Mouse (Mus musculus): Measurements from ENCODE around the gene C2cd5. TPM values are rescaled to one million over a fixed set of nuclear protein-coding genes. Genes with fewer than 3 reads are reported as not detected.
A peak's percentile ranks its signal among the peaks of the same experiment; 100 is the strongest.

Gene C2cd5
- polyA plus RNA-seq, 1 experiment from 2014 or later: 25.0 TPM

- WGBS: 61% methylated on average over 4 of the region's 4 CpGs
- H3K36me3 ChIP-seq (ENCODE audit: control insufficient read depth, insufficient read depth, low read length): peaks cover 17% of the 10 kb centered on the region
- H3K4me2 ChIP-seq: no peak overlapping the region
- DNase-seq (ENCODE audit: low spot score) (no peak), ATAC-seq (replicated peaks; ENCODE audit: low FRiP score) (no peak; the same call in 1 of the 2 replicates)
- H3K9ac ChIP-seq (ENCODE audit: low read depth, low read length): no peak overlapping the region
- no peak overlapping the region for H3K4me3 ChIP-seq (ENCODE audit: low read depth, low read length)
- H3K27ac ChIP-seq (ENCODE audit: low read depth, low read length): no peak overlapping the region
- no peaks in the 10 kb centered on the region for H3K4me1 ChIP-seq (replicated peaks; ENCODE audit: control insufficient read depth, insufficient read depth, low read length)
- no peaks in the 10 kb centered on the region for H3K9me3 ChIP-seq (ENCODE audit: control insufficient read depth, low read length)
- no peaks in the 10 kb centered on the region for H3K27me3 ChIP-seq (replicated peaks; ENCODE audit: control insufficient read depth, insufficient read depth, low read length)
Measured at GRCm38 (mm10) chr6:143035261-143035660, 64.7 kb downstream of the C2cd5 start.

DNA sequence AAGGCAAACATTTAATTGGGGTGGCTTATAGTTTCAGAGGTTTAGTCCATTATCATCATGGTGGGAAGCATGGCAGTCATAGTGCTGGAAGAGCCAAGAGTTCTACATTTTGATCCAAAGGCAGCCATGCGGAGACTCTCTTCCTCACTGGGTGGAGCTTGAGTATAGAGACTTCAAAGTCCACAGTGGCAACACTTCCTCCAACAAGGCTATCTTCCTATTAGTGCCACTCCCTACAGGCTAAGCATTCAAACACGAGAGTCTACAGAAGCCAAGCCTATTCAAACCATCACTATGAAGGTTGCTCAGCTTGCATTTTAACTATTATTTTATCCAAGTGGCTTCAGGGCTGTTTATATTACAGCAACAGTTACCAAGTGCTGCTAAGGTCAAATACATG lies 65.4 kb downstream of the C2cd5 start:
- WGBS: 95% methylated on average over 2 of the region's 2 CpGs
- no peaks in the 10 kb centered on the region for H3K4me1 ChIP-seq (replicated peaks; ENCODE audit: control insufficient read depth, insufficient read depth, low read length)
- H3K27ac ChIP-seq (ENCODE audit: low read depth, low read length): no peak overlapping the region
- H3K27me3 ChIP-seq (replicated peaks; ENCODE audit: control insufficient read depth, insufficient read depth, low read length): no peaks in the 10 kb centered on the region
- H3K4me2 ChIP-seq: no peak overlapping the region
- H3K36me3 ChIP-seq (ENCODE audit: control insufficient read depth, insufficient read depth, low read length): peaks cover 17% of the 10 kb centered on the region
- DNase-seq (ENCODE audit: low spot score) (no peak), ATAC-seq (replicated peaks; ENCODE audit: low FRiP score) (no peak)
- H3K9ac ChIP-seq (ENCODE audit: low read depth, low read length): no peak overlapping the region
- no peaks in the 10 kb centered on the region for H3K9me3 ChIP-seq (ENCODE audit: control insufficient read depth, low read length)
- no peak overlapping the region for H3K4me3 ChIP-seq (ENCODE audit: low read depth, low read length)

GRCm38 (mm10) chr6:143030521-143030920 lies 69.4 kb downstream of the C2cd5 start:
- no peak overlapping the region for H3K27ac ChIP-seq (ENCODE audit: low read depth, low read length)
- no peak overlapping the region for H3K4me3 ChIP-seq (ENCODE audit: low read depth, low read length)
- no peaks in the 10 kb centered on the region for H3K9me3 ChIP-seq (ENCODE audit: control insufficient read depth, low read length)
- no peak for DNase-seq (ENCODE audit: low spot score)
- no peak overlapping the region for H3K4me2 ChIP-seq
- H3K9ac ChIP-seq (ENCODE audit: low read depth, low read length): no peak overlapping the region
- no peaks in the 10 kb centered on the region for H3K4me1 ChIP-seq (replicated peaks; ENCODE audit: control insufficient read depth, insufficient read depth, low read length)
- H3K27me3 ChIP-seq (replicated peaks; ENCODE audit: control insufficient read depth, insufficient read depth, low read length): no peaks in the 10 kb centered on the region
- WGBS: 94% methylated on average over 5 of the region's 5 CpGs
- no peak for ATAC-seq (replicated peaks; ENCODE audit: low FRiP score)
- H3K36me3 ChIP-seq (ENCODE audit: control insufficient read depth, insufficient read depth, low read length): peaks cover 10% of the 10 kb centered on the region; the same call in 1 of the 2 replicates

DNA sequence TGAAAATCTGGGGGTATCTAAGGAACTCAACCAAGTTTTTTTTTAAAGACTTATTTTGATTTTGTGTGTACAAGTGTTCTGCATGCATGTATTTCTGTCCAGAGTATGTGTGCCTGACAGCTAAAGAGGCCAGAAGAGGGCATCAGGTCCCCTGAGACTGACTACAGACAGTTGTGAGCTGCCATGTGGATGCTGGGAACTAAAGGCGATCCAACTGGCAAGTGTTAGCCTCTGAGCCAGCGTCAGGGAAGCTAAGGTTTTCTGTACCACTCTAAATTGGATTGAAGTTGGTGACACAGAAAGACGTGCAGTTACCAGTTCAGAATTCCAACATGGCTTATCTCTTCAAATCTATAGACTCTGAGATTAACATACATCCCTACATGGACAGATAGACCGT lies 72.0 kb downstream of the C2cd5 start:
- ATAC-seq (replicated peaks; ENCODE audit: low FRiP score): no peak
- H3K4me3 ChIP-seq (ENCODE audit: low read depth, low read length): no peak overlapping the region
- 95% methylated on average over 4 of the region's 4 CpGs for WGBS
- DNase-seq (ENCODE audit: low spot score): no peak
- H3K4me1 ChIP-seq (replicated peaks; ENCODE audit: control insufficient read depth, insufficient read depth, low read length): no peaks in the 10 kb centered on the region
- no peaks in the 10 kb centered on the region for H3K27me3 ChIP-seq (replicated peaks; ENCODE audit: control insufficient read depth, insufficient read depth, low read length)
- H3K27ac ChIP-seq (ENCODE audit: low read depth, low read length): no peak overlapping the region
- H3K4me2 ChIP-seq: no peak overlapping the region
- H3K9ac ChIP-seq (ENCODE audit: low read depth, low read length): no peak overlapping the region
- H3K36me3 ChIP-seq (ENCODE audit: control insufficient read depth, insufficient read depth, low read length): peaks cover 14% of the 10 kb centered on the region; the same call in 1 of the 2 replicates
- H3K9me3 ChIP-seq (ENCODE audit: control insufficient read depth, low read length): no peaks in the 10 kb centered on the region

DNA sequence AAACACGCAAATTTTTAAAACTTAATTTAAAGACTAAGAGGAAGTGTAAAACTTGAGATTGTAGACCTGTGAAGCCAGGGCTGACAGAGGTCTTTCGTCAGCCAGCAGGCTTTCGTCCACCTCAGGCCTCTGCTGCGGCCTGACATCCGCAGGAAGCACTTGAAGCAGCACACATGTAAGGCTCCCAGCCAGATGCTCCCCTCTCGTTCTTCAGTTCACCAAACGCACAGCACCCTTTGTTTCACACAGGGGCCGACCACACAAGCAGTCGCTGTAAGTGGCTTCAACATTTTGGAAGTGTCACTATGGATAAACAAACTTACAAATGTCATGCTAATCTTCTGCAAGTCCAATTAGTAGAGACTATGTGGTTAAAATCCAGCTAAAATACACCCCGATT lies 72.5 kb downstream of the C2cd5 start:
- H3K36me3 ChIP-seq (ENCODE audit: control insufficient read depth, insufficient read depth, low read length): peaks cover 14% of the 10 kb centered on the region; the same call in 1 of the 2 replicates
- no peaks in the 10 kb centered on the region for H3K4me1 ChIP-seq (replicated peaks; ENCODE audit: control insufficient read depth, insufficient read depth, low read length)
- no peak overlapping the region for H3K4me2 ChIP-seq
- H3K9ac ChIP-seq (ENCODE audit: low read depth, low read length): no peak overlapping the region
- H3K27ac ChIP-seq (ENCODE audit: low read depth, low read length): no peak overlapping the region
- H3K4me3 ChIP-seq (ENCODE audit: low read depth, low read length): no peak overlapping the region
- DNase-seq (ENCODE audit: low spot score) (no peak), ATAC-seq (replicated peaks; ENCODE audit: low FRiP score) (no peak)
- 86% methylated on average over 10 of the region's 10 CpGs for WGBS
- H3K27me3 ChIP-seq (replicated peaks; ENCODE audit: control insufficient read depth, insufficient read depth, low read length): no peaks in the 10 kb centered on the region
- H3K9me3 ChIP-seq (ENCODE audit: control insufficient read depth, low read length): no peaks in the 10 kb centered on the region

GRCm38 (mm10) chr6:143023691-143024090 lies 76.2 kb downstream of the C2cd5 start:
- Histone ChIP-seq H3K27me3 (replicated peaks; ENCODE audit: control insufficient read depth, insufficient read depth, low read length) (no peaks in the 10 kb centered on the region), H3K4me2 (no peak overlapping the region), H3K27ac (ENCODE audit: low read depth, low read length) (no peak overlapping the region), H3K4me1 (replicated peaks; ENCODE audit: control insufficient read depth, insufficient read depth, low read length) (no peaks in the 10 kb centered on the region), H3K9ac (ENCODE audit: low read depth, low read length) (no peak overlapping the region), H3K9me3 (ENCODE audit: control insufficient read depth, low read length) (no peaks in the 10 kb centered on the region), H3K36me3 (ENCODE audit: control insufficient read depth, insufficient read depth, low read length) (peaks cover 7% of the 10 kb centered on the region; the same call in 1 of the 2 replicates), H3K4me3 (ENCODE audit: low read depth, low read length) (no peak overlapping the region)
- 82% methylated on average over 6 of the region's 6 CpGs for WGBS
- no peak for DNase-seq (ENCODE audit: low spot score)
- no peak for ATAC-seq (replicated peaks; ENCODE audit: low FRiP score)

DNA sequence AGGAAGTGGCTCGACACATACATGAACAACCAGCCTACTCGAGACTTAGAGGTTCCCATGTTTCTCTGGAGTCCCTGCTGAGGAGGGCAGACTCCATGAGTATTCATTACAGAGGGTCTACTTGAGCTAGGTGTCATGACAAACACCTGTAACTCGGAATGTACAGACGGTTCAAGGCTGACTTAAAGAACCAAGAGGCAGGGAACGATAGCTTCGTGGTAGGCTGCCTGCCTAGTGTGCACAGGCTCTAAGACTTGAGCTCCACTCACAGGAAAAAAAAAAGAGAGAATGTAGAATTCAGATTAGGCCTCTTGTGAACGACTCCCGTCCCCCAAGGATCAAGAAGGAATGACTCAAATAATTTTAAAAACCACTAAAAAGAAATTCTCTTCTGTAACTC lies 78.2 kb downstream of the C2cd5 start:
- DNase-seq (ENCODE audit: low spot score) (no peak), ATAC-seq (replicated peaks; ENCODE audit: low FRiP score) (no peak)
- Histone ChIP-seq H3K4me1 (replicated peaks; ENCODE audit: control insufficient read depth, insufficient read depth, low read length) (no peaks in the 10 kb centered on the region), H3K27me3 (replicated peaks; ENCODE audit: control insufficient read depth, insufficient read depth, low read length) (no peaks in the 10 kb centered on the region), H3K9me3 (ENCODE audit: control insufficient read depth, low read length) (no peaks in the 10 kb centered on the region), H3K27ac (ENCODE audit: low read depth, low read length) (no peak overlapping the region), H3K9ac (ENCODE audit: low read depth, low read length) (no peak overlapping the region), H3K4me3 (ENCODE audit: low read depth, low read length) (no peak overlapping the region), H3K36me3 (ENCODE audit: control insufficient read depth, insufficient read depth, low read length) (peaks cover 7% of the 10 kb centered on the region; the same call in 1 of the 2 replicates), H3K4me2 (no peak overlapping the region)
- WGBS: 86% methylated on average over 8 of the region's 8 CpGs

DNA sequence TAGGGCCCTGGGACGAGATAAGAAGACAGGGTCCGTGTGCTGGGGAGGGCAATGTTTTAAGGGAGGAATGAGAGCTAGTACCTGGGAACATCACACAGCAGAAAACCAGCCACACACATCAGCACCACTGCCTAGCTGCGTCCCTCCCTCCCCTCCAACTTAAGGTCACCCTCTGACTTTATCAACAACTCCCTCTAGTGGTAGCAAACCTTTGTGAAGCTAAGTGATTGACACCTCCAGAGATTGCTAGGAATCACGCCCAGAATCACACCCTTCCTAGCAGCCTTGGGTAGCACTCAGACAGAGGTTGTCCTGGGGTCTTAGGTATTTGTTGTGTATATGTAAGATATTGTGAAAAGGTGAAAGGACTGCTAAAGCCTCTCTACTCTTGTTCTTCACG lies 79.3 kb downstream of the C2cd5 start:
- Histone ChIP-seq H3K4me1 (replicated peaks; ENCODE audit: control insufficient read depth, insufficient read depth, low read length) (no peaks in the 10 kb centered on the region), H3K27ac (ENCODE audit: low read depth, low read length) (no peak overlapping the region), H3K36me3 (ENCODE audit: control insufficient read depth, insufficient read depth, low read length) (peaks cover 7% of the 10 kb centered on the region; the same call in 1 of the 2 replicates), H3K4me2 (no peak overlapping the region), H3K4me3 (ENCODE audit: low read depth, low read length) (no peak overlapping the region), H3K9ac (ENCODE audit: low read depth, low read length) (no peak overlapping the region), H3K9me3 (ENCODE audit: control insufficient read depth, low read length) (no peaks in the 10 kb centered on the region), H3K27me3 (replicated peaks; ENCODE audit: control insufficient read depth, insufficient read depth, low read length) (no peaks in the 10 kb centered on the region)
- 51% methylated on average over 5 of the region's 5 CpGs for WGBS
- ATAC-seq (replicated peaks; ENCODE audit: low FRiP score) (0 out of 2 replicates have a peak, but pooled peaks have one; percentile 22), DNase-seq (ENCODE audit: low spot score) (no peak)

DNA sequence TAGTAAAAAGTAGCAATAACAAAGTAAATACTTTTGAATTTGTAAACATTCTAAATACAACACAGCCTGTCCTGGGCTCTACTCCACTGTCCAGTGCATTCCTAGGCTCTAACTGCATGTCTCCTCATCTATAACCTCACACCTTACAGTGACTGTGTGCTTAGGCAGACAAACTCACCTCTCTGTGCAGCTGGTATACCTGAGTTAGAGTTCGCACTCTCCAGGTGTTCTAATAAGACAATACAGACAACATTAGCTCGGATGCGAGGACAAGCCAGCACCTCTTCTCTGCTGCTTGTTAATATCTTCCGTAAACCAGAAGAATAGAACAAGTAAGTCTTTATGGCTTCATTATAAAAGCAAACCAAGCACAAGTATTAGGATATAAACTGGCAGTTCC lies 79.8 kb downstream of the C2cd5 start:
- Histone ChIP-seq H3K27ac (ENCODE audit: low read depth, low read length) (no peak overlapping the region), H3K4me3 (ENCODE audit: low read depth, low read length) (no peak overlapping the region), H3K36me3 (ENCODE audit: control insufficient read depth, insufficient read depth, low read length) (peaks cover 5% of the 10 kb centered on the region; the same call in 1 of the 2 replicates), H3K27me3 (replicated peaks; ENCODE audit: control insufficient read depth, insufficient read depth, low read length) (no peaks in the 10 kb centered on the region), H3K4me2 (no peak overlapping the region), H3K9ac (ENCODE audit: low read depth, low read length) (no peak overlapping the region), H3K4me1 (replicated peaks; ENCODE audit: control insufficient read depth, insufficient read depth, low read length) (no peaks in the 10 kb centered on the region), H3K9me3 (ENCODE audit: control insufficient read depth, low read length) (no peaks in the 10 kb centered on the region)
- 94% methylated on average over 4 of the region's 4 CpGs for WGBS
- no peak for ATAC-seq (replicated peaks; ENCODE audit: low FRiP score)
- no peak for DNase-seq (ENCODE audit: low spot score)
